Mouse (Mus musculus): ENCODE results near the gene Lhx8.

DNA sequence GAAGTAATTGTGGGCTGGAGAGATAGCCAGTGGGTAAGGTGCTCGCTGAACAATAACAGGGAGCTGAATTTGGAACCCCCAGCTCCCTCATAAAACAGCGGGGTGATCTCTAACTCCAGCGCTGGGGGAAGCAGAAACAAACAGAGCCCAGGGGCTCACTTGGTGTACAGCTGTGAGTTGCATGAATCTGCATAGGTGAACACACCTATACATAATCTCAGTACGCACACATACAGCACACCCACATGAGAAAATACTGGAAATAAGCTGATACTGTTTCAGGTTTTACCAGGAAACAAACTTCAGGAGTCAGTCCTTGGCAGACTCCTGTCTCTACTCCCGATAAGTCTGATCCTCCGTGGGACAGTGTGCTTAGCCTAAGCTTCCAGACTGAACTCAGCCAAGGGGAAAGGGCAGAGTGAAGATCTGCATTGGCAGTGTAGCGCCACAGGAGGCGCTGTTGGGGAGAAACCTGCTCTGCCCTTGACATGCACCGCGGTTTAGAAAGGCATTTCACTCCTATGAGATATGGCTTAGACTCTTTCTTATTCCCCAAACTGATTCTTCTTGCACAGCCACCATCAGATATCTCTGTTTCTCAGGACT lies 34.2 kb upstream of the Lhx8 start:
- TF ChIP-seq CTCF (IDR thresholded peaks at IDR 0.05; ENCODE audit: extremely low read depth, insufficient read depth, low read length) (peak; percentile 41), POLR2A (IDR thresholded peaks at IDR 0.05; ENCODE audit: extremely low read depth, insufficient read depth, low read length) (no peak)

Data from cortical plate, adult 2 months (tissue).